Mouse (Mus musculus) CH12.LX (cell line): ENCODE measurements around the gene Lmo7.

Experiments
- CHD1 ChIP-seq: IDR thresholded peaks from 2 replicates; pipeline ENCODE4 v1.6.1; 2012; ENCODE audit warnings: low read depth, low read length, improper control_type of control experiment, inconsistent platforms
- CTCF ChIP-seq, 2 experiments: IDR thresholded peaks in 1 of 2; conservative IDR thresholded peaks in 1 of 2; 2 replicates each; pipeline ENCODE4 v1.5.1; 2011 to 2012; ENCODE audit warnings: low read depth in 2 of 2, low read length in 2 of 2, improper control_type of control experiment in 1 of 2, inconsistent platforms in 1 of 2, mild to moderate bottlenecking in 1 of 2, moderate library complexity in 1 of 2
- E2F4 ChIP-seq: IDR thresholded peaks from 2 replicates; pipeline ENCODE4 v1.6.1; 2011; ENCODE audit warnings: low read depth, low read length, improper control_type of control experiment; ENCODE audit not compliant: insufficient replicate concordance
- HCFC1 ChIP-seq: IDR thresholded peaks from 2 replicates; pipeline ENCODE4 v1.6.1; 2012; ENCODE audit warnings: low read depth, mild to moderate bottlenecking, inconsistent platforms, low read length, improper control_type of control experiment
- PAX5 ChIP-seq: IDR thresholded peaks from 2 replicates; pipeline ENCODE4 v1.6.1; 2012; ENCODE audit warnings: low read length, inconsistent platforms, mixed read lengths
- POLR2A ChIP-seq: IDR thresholded peaks from 2 replicates; pipeline ENCODE4 v1.6.1; 2011; ENCODE audit warnings: low read depth, mild to moderate bottlenecking, improper control_type of control experiment, low read length
- RAD21 ChIP-seq: IDR thresholded peaks from 2 replicates; pipeline ENCODE4 v1.6.1; 2011; ENCODE audit warnings: low read depth, mild to moderate bottlenecking, low read length, improper control_type of control experiment, moderate library complexity
- RCOR1 ChIP-seq: conservative IDR thresholded peaks from 2 replicates; pipeline ENCODE4 v1.6.1; 2012; ENCODE audit warnings: low read depth, mild to moderate bottlenecking, inconsistent platforms, low read length, improper control_type of control experiment
- USF2 ChIP-seq: conservative IDR thresholded peaks from 2 replicates; pipeline ENCODE4 v1.6.1; 2011; ENCODE audit warnings: low read depth, low read length, improper control_type of control experiment
- ZKSCAN1 ChIP-seq: IDR thresholded peaks from 2 replicates; pipeline ENCODE4 v1.6.1; 2012; ENCODE audit warnings: low read depth, inconsistent platforms, low read length, improper control_type of control experiment, borderline replicate concordance

- TF ChIP-seq CTCF (conservative IDR thresholded peaks at IDR 0.05 in 1 of 2, IDR thresholded peaks at IDR 0.05 in 1 of 2; ENCODE audit: low read depth in 2 of 2, low read length in 2 of 2) = no peak
- TF ChIP-seq POLR2A = no peak
- no peak for TF ChIP-seq RCOR1
- TF ChIP-seq E2F4 = no peak
- TF ChIP-seq PAX5 = no peak
- no peak for TF ChIP-seq HCFC1
- TF ChIP-seq USF2 = no peak
- no peak for TF ChIP-seq CHD1
- TF ChIP-seq ZKSCAN1 = no peak
- TF ChIP-seq RAD21 = no peak
These were observed 58.7 kb downstream of the Lmo7 start for GRCm38 (mm10) chr14:101788475-101788874.
